Mouse (Mus musculus) CH12.LX (cell line): Measurements from ENCODE around the gene Mup12. TPM values are rescaled to one million over a fixed set of nuclear protein-coding genes. Genes with fewer than 3 reads are reported as not detected.
"Not testable (repeated sequence)": the region's sequence is repeated elsewhere in the genome, so short reads cannot be mapped to it uniquely, and the experiment has no call there.

ENCODE experiments used
- DNase-seq: peaks from one replicate; pipeline ENCODE4 v3.0.0-alpha.2; 2013; ENCODE audit errors: extremely low read depth
- H3K27ac ChIP-seq: 2 replicates; pipeline ENCODE4 v1.5.1; 2012; ENCODE audit warnings: low read depth, mild to moderate bottlenecking, control low read depth, moderate library complexity; ENCODE audit not compliant: insufficient read depth
- H3K27me3 ChIP-seq: replicated peaks from 2 replicates; pipeline ENCODE3; 2012; ENCODE audit warnings: inconsistent platforms
- H3K36me3 ChIP-seq, 2 experiments: replicated peaks in 1 of 2; 2 replicates each; pipeline versions ENCODE3 to v1.6.1; 2012; ENCODE audit warnings: inconsistent platforms in 1 of 2, low read length in 1 of 2, mild to moderate bottlenecking in 1 of 2, mixed read lengths in 1 of 2, moderate library complexity in 1 of 2; ENCODE audit not compliant: control insufficient read depth in 1 of 2, insufficient read depth in 1 of 2
- H3K4me1 ChIP-seq, 2 experiments: 2 replicates each; pipeline ENCODE4 v1.6.1; 2012; ENCODE audit warnings: inconsistent platforms in 1 of 2, moderate library complexity in 1 of 2; ENCODE audit not compliant: insufficient read depth in 2 of 2, control insufficient read depth in 1 of 2
- H3K4me2 ChIP-seq: 2 replicates; pipeline ENCODE4 v1.6.1; 2012; ENCODE audit warnings: low read depth, mild to moderate bottlenecking, control low read depth; ENCODE audit not compliant: poor library complexity, insufficient read depth, severe bottlenecking
- H3K4me3 ChIP-seq, 3 experiments: fragments of 150-350 bp in 1 of 3; sonication (generic) in 1 of 3; replicated peaks in 1 of 3; 2 replicates each; pipeline versions ENCODE3 to v1.5.1; 2011 to 2012; ENCODE audit warnings: low read depth in 2 of 3, low read length in 2 of 3, mild to moderate bottlenecking in 2 of 3, moderate library complexity in 2 of 3, control low read depth in 1 of 3, improper control_type of control experiment in 1 of 3, inconsistent platforms in 1 of 3, mixed read lengths in 1 of 3; ENCODE audit not compliant: poor library complexity in 1 of 3
- H3K79me2 ChIP-seq: replicated peaks from 2 replicates; pipeline ENCODE4 v1.6.1; 2012; ENCODE audit warnings: mild to moderate bottlenecking, moderate library complexity; ENCODE audit not compliant: control insufficient read depth, poor library complexity, insufficient read depth, severe bottlenecking; ENCODE audit errors: extremely low read depth
- H3K9ac ChIP-seq: 2 replicates; pipeline ENCODE4 v1.6.1; 2012; ENCODE audit warnings: low read depth, mild to moderate bottlenecking, control low read depth, moderate library complexity; ENCODE audit not compliant: insufficient read depth
- H3K9me3 ChIP-seq: replicated peaks from 2 replicates; pipeline ENCODE3; 2012; ENCODE audit warnings: low read length, inconsistent platforms, mixed read lengths
- dilution Hi-C: fragments of 300-500 bp; cut with MboI; formaldehyde crosslinking; loops from 2 replicates; pipeline ENCODE4 v1.14.3; 2020; ENCODE audit warnings: low sequenced_read_pairs; ENCODE audit not compliant: extremely low pct_unique_long_range_greater_than_20kb, extremely low pct_ligation_motif_present
- in situ Hi-C: fragments of 300-500 bp; cut with MboI; formaldehyde crosslinking; loops from 3 replicates; pipeline ENCODE4 v1.14.3; 2019; ENCODE audit warnings: low sequenced_read_pairs, low pct_ligation_motif_present, low pct_unique_long_range_greater_than_20kb, mixed read lengths
- polyA plus RNA-seq: library from polyadenylated mRNA; unstranded; fragments of >175 nt; gene quantifications from 2 replicates; pipeline ENCODE4 v1.2.1, GENCODE M21; 2012; ENCODE audit warnings: low read depth; ENCODE audit not compliant: insufficient read length
- total RNA-seq, 2 experiments: library from RNA; depleted of rRNA; stranded (reverse); fragments of 300-350 nt in 1 of 2; fragments of >200 nt in 1 of 2; gene quantifications; 2 replicates each; pipeline ENCODE4 v1.2.3; 2012 to 2014

Gene Mup12
- not detected in 2 replicates for total RNA-seq (2012; rRNA removed)
- not detected in 2 replicates for total RNA-seq (2014; rRNA removed)
- not detected in 2 replicates for polyA plus RNA-seq

DNA sequence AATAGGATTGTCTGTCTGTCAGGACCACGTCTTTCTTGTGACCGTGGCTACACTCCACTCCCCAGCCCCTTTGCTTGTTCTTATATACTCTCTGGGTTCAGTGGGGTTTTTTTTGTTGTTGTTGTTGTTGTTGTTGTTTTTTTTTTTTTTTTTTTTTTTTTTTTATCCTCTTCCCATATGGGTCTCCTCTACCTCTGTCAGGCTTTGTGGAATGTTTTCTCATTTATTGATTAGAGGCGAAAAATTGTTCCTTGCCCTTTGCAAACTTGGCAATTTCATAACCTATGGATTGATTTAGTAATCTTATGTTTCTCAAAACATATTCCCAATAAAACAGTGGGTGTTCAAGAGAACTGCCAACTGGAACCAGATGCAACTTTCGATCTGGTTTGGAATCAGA, at the start of gene Mup12:
Mup12 (minus strand) TSS at position 101 of the 400 bp plus-strand sequence.
- H3K4me1 ChIP-seq, H3K9me3 ChIP-seq, H3K79me2 ChIP-seq, H3K27me3 ChIP-seq, H3K4me2 ChIP-seq, H3K27ac ChIP-seq, DNase-seq, H3K36me3 ChIP-seq, in situ Hi-C loops, dilution Hi-C loops, H3K4me3 ChIP-seq, H3K9ac ChIP-seq: not testable (repeated sequence)

Other genes with a start within 250 kb of the Mup12 start
- gene Mup1, start 239.4 kb downstream of the Mup12 start, total RNA-seq (2012; rRNA removed): not detected in 2 replicates
- gene Mup1, start 239.4 kb downstream of the Mup12 start, total RNA-seq (2014; rRNA removed): not detected in 2 replicates
- gene Mup1, start 239.4 kb downstream of the Mup12 start, polyA plus RNA-seq: not detected in 2 replicates
- gene Mup10, start 159.1 kb downstream of the Mup12 start, total RNA-seq (2012; rRNA removed): not detected in 2 replicates
- gene Mup10, start 159.1 kb downstream of the Mup12 start, total RNA-seq (2014; rRNA removed): not detected in 2 replicates
- not detected in 2 replicates for gene Mup10, start 159.1 kb downstream of the Mup12 start, polyA plus RNA-seq
- not detected in 2 replicates for gene Mup11, start 78.9 kb downstream of the Mup12 start, total RNA-seq (2012; rRNA removed)
- gene Mup11, start 78.9 kb downstream of the Mup12 start, total RNA-seq (2014; rRNA removed): not detected in 2 replicates
- not detected in 2 replicates for gene Mup11, start 78.9 kb downstream of the Mup12 start, polyA plus RNA-seq
- gene Mup22, start 80.1 kb upstream of the Mup12 start, total RNA-seq (2012; rRNA removed): not detected in 2 replicates
- gene Mup22, start 80.1 kb upstream of the Mup12 start, total RNA-seq (2014; rRNA removed): not detected in 2 replicates
- not detected in 2 replicates for gene Mup22, start 80.1 kb upstream of the Mup12 start, polyA plus RNA-seq